Mouse (Mus musculus) liver, embryonic 16.5 days (tissue): ENCODE results near the gene Dst. TPM values are rescaled to one million over a fixed set of nuclear protein-coding genes. Genes with fewer than 3 reads are reported as not detected.

Experiments used
- ATAC-seq: fragments of 200-750 bp; cut with Nextera tagmentation; 2 replicates; pipeline ENCODE4 v1.8.0; 2017; ENCODE audit warnings: low read depth, mild to moderate bottlenecking, moderate number of reproducible peaks, moderate library complexity
- H3K27ac ChIP-seq: fragments of 300-500 bp; sonication (generic); 2 replicates; pipeline ENCODE4 v1.5.1; 2014; ENCODE audit warnings: mild to moderate bottlenecking, low read length
- H3K27me3 ChIP-seq: fragments of 300-500 bp; sonication (generic); 2 replicates; pipeline ENCODE4 v1.6.1; 2014; ENCODE audit warnings: low read depth, low read length, mixed read lengths; ENCODE audit not compliant: control insufficient read depth, insufficient read depth
- H3K36me3 ChIP-seq: fragments of 300-500 bp; sonication (generic); 2 replicates; pipeline ENCODE4 v1.6.1; 2014; ENCODE audit warnings: mild to moderate bottlenecking; ENCODE audit not compliant: control insufficient read depth, insufficient read depth
- H3K4me1 ChIP-seq: fragments of 300-500 bp; sonication (generic); 2 replicates; pipeline ENCODE4 v1.6.1; 2014; ENCODE audit warnings: low read depth, low read length, mixed read lengths; ENCODE audit not compliant: control insufficient read depth
- H3K4me2 ChIP-seq: fragments of 300-500 bp; sonication (generic); 2 replicates; pipeline ENCODE4 v1.6.1; 2014; ENCODE audit warnings: low read depth, low read length, mixed read lengths
- H3K4me3 ChIP-seq: fragments of 300-500 bp; sonication (generic); 2 replicates; pipeline ENCODE4 v1.5.1; 2014; ENCODE audit warnings: low read depth, mild to moderate bottlenecking, low read length
- H3K9ac ChIP-seq: fragments of 300-500 bp; sonication (generic); 2 replicates; pipeline ENCODE4 v1.6.1; 2014; ENCODE audit warnings: low read depth, low read length
- H3K9me3 ChIP-seq: fragments of 300-500 bp; sonication (generic); replicated peaks from 2 replicates; pipeline ENCODE4 v1.6.1; 2016; ENCODE audit warnings: low read length; ENCODE audit not compliant: control insufficient read depth
- WGBS: fragments of 180-500 bp; shearing (Covaris S2); extraction: QIAGEN DNeasy Blood & Tissue Kit; methylation state at CpG from one replicate; pipeline ENCODE4 v1.1.7; 2014; ENCODE audit not compliant: insufficient replicate concordance; 5-methylcytosine and 5-hydroxymethylcytosine counted together
- polyA plus RNA-seq: library from polyadenylated mRNA; unstranded; fragments of >200 nt; fragmentation: Nextera tagmentation; extraction: Ambion mirVana; gene quantifications from 2 replicates; pipeline ENCODE4 v1.2.1, GENCODE M21; 2015

Dst gene
- polyA plus RNA-seq, 1 experiment from 2014 or later = 8.0 TPM

DNA sequence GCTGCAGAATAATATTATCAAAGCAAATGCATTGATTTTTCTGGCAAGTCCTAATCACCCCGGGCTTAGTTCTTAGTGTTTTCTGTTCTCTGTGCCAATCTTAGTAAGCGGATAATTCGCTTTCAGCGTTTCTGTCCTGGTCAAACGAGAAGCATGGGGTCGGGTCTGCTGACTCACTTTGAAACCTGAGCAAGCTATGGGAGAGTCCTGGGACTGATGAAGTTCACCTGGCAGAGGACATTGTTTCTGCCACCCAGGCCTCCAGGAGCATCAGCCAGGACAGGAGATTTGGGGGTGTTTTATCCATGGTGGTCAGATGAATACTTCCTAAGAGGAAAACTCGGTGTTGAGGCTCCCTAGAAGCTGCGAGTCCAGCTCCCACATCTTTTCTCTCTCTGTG, 3.6 kb downstream of the Dst start:
- no peaks in the 10 kb centered on the region for H3K9me3 ChIP-seq
- H3K36me3 ChIP-seq = no peaks in the 10 kb centered on the region
- no peak overlapping the region for H3K4me2 ChIP-seq
- H3K27me3 ChIP-seq = peaks cover 32% of the 10 kb centered on the region
- H3K4me3 ChIP-seq = no peak overlapping the region
- H3K9ac ChIP-seq = no peak overlapping the region
- no peak overlapping the region for H3K27ac ChIP-seq
- WGBS = 58% methylated on average over 8 of the region's 8 CpGs
- H3K4me1 ChIP-seq = peaks cover 4% of the 10 kb centered on the region; the same call in 1 of the 2 replicates
- no peak for ATAC-seq

DNA sequence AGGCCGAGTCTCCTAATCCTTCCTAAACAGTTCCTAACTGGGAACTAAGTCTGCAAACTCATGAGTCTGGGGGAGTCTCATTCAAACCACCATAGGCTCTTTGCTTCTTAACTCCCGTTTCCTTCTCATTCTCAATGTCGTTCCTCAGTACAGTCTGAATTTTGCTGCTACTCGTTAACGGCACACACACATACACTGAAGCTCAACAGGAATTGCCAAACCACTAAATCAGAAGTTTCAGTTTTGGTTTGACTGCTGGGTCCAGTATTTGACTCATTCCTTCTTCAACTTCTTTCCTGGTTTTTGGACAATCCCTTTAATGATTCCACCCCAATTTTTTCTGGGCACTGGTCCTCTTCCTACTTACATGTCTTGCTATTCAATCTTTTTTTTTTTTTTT, 8.5 kb downstream of the Dst start:
- no peak for ATAC-seq
- H3K36me3 ChIP-seq = no peaks in the 10 kb centered on the region
- no peak overlapping the region for H3K4me2 ChIP-seq
- H3K9ac ChIP-seq = no peak overlapping the region
- no peak overlapping the region for H3K27ac ChIP-seq
- H3K4me3 ChIP-seq = no peak overlapping the region
- no peaks in the 10 kb centered on the region for H3K27me3 ChIP-seq
- WGBS = 59% methylated on average over 5 of the region's 5 CpGs
- no peaks in the 10 kb centered on the region for H3K9me3 ChIP-seq
- H3K4me1 ChIP-seq = no peaks in the 10 kb centered on the region

GRCm38 (mm10) chr1:33922975-33923374, 14.9 kb downstream of the Dst start:
- no peak for ATAC-seq
- WGBS = 56% methylated on average over 7 of the region's 7 CpGs
- no peak overlapping the region for H3K27ac ChIP-seq
- H3K9me3 ChIP-seq = no peaks in the 10 kb centered on the region
- no peak overlapping the region for H3K4me2 ChIP-seq
- no peaks in the 10 kb centered on the region for H3K27me3 ChIP-seq
- H3K4me1 ChIP-seq = no peaks in the 10 kb centered on the region; the same call in 1 of the 2 replicates
- H3K4me3 ChIP-seq = no peak overlapping the region
- H3K9ac ChIP-seq = no peak overlapping the region
- no peaks in the 10 kb centered on the region for H3K36me3 ChIP-seq

DNA sequence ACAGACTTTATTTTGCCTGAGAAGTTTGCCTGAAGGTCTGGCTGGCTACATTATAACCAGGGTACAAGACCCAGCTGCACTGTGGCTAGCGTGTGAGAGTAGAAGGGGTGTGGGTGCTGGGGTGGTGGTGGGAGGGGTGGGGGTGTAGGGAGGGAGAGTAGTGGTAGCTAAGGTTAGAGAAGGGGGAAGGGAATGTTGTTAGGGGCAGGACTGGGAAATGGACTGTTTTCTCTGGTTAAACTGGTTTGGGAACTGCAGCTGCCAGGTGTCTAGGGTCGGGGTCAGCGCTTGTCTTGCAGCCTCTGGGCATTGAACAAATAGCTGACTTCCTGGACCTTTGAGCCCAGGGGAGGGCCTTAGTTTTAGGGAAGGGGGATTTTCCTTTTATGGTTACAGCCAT, 17.3 kb downstream of the Dst start:
- H3K36me3 ChIP-seq = no peaks in the 10 kb centered on the region
- 41% methylated on average over 3 of the region's 3 CpGs for WGBS
- H3K27ac ChIP-seq = no peak overlapping the region
- no peak overlapping the region for H3K4me3 ChIP-seq
- no peaks in the 10 kb centered on the region for H3K27me3 ChIP-seq
- H3K4me1 ChIP-seq = no peaks in the 10 kb centered on the region; the same call in 1 of the 2 replicates
- no peak overlapping the region for H3K4me2 ChIP-seq
- H3K9ac ChIP-seq = no peak overlapping the region
- peak; percentile 80 for ATAC-seq
- H3K9me3 ChIP-seq = no peaks in the 10 kb centered on the region

GRCm38 (mm10) chr1:33927466-33927865, 19.4 kb downstream of the Dst start:
- no peaks in the 10 kb centered on the region for H3K27me3 ChIP-seq
- no peak overlapping the region for H3K27ac ChIP-seq
- no peak overlapping the region for H3K4me2 ChIP-seq
- H3K4me1 ChIP-seq = no peaks in the 10 kb centered on the region; the same call in 1 of the 2 replicates
- H3K36me3 ChIP-seq = no peaks in the 10 kb centered on the region
- no peak overlapping the region for H3K9ac ChIP-seq
- H3K4me3 ChIP-seq = no peak overlapping the region
- ATAC-seq = no peak
- WGBS = 62% methylated on average over 7 of the region's 7 CpGs
- no peaks in the 10 kb centered on the region for H3K9me3 ChIP-seq

DNA sequence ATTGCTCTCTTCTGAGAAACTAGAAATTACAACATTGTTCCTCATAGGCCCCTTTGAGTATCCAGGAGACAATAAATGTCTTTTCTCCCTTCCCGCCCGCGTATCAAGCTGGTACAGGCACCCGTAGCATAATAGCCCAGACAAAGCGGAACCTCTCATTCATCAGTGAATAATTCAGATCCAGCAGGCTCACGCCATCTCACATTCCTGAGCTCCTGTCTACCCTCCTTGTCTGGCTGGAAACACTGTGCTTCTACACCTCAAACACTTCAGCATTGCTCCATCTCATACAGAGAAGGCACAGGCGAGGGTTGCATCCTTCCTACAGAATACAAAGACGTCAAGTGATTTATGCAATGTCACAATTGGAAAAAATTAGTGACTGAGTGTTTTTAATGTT, 23.8 kb downstream of the Dst start:
- ATAC-seq = no peak
- Histone ChIP-seq H3K27ac (no peak overlapping the region), H3K36me3 (no peaks in the 10 kb centered on the region), H3K9ac (no peak overlapping the region), H3K4me2 (no peak overlapping the region), H3K4me3 (no peak overlapping the region), H3K27me3 (no peaks in the 10 kb centered on the region), H3K9me3 (no peaks in the 10 kb centered on the region), H3K4me1 (no peaks in the 10 kb centered on the region)
- WGBS = 76% methylated on average over 8 of the region's 8 CpGs

DNA sequence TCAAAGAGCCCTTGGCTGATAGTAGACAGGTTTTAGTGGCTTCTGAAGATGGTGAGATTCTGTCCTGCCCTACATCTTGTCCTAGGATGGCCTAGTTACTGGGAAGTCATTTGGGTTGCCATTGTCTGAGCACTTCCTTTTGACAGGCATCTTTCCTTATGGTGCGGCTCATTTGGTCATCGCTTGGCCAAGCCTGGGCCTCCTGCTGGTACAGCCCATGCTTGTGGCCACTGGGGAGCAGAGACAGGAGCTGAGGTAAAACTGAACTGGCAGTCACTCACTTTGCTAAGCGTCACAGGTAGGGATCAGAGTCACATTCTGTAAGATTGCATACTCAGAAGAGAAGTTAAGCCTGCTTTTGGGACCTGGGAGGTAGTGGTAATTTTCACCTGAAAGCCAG, 24.2 kb downstream of the Dst start:
- no peaks in the 10 kb centered on the region for H3K36me3 ChIP-seq
- WGBS = 68% methylated on average over 3 of the region's 3 CpGs
- no peak overlapping the region for H3K4me3 ChIP-seq
- H3K4me2 ChIP-seq = no peak overlapping the region
- H3K27ac ChIP-seq = no peak overlapping the region
- no peaks in the 10 kb centered on the region for H3K27me3 ChIP-seq
- H3K4me1 ChIP-seq = no peaks in the 10 kb centered on the region
- no peaks in the 10 kb centered on the region for H3K9me3 ChIP-seq
- ATAC-seq = no peak
- no peak overlapping the region for H3K9ac ChIP-seq

DNA sequence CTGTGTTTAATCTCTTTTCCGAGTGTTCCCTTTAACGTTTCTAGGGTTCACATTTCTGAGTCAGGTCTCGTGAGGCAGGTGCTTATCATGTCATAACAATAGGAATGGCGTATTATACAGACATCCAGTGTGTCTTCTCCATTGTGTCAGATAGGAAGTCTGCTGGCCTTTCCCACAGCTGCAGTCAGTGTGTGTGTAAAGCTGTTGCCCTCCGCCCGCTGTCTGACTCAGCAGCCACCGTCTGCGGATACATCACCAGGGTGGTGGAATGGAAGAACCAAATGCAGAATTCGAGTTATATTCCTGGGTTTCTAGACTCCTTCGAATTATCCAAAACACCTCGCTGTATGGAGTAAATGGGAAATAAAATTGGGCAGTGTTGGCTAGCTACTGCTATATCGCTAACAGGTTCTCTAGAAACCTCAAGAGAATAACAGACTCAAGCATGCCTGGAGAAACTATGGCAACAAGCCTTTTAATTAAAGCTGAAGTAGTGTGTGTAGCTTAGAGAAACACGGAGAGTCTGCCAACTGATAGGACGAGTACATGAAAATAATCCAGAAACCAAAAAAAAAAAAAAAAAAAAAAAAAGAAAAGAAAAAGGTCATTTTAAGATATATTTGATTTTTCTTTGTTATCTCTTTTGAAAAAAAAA, 24.9 kb downstream of the Dst start:
- Histone ChIP-seq H3K9ac (no peak overlapping the region), H3K36me3 (no peaks in the 10 kb centered on the region), H3K9me3 (no peaks in the 10 kb centered on the region), H3K4me1 (no peaks in the 10 kb centered on the region), H3K27ac (no peak overlapping the region), H3K4me3 (no peak overlapping the region), H3K4me2 (no peak overlapping the region), H3K27me3 (no peaks in the 10 kb centered on the region)
- WGBS = 63% methylated on average over 14 of the region's 14 CpGs
- no peak for ATAC-seq

DNA sequence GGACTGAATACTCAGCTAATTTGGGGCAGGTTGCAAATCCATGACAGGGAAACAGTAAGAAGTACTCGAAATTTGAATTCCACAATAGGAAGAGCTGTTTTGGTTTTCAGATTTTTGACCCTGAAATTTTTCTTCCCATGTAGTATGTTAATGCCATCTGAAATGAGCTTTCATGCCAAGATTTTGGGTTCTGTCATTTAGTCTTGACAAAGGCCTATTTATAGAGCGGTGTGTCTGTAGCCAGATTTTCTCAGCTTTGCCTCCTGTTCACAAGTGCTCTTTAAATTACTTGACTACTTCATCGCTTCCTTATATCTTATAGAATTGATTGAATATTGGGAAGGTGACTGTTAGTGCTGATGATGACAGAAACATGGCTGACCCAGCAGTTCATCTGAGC, 27.9 kb downstream of the Dst start:
- no peak overlapping the region for H3K9ac ChIP-seq
- H3K36me3 ChIP-seq = no peaks in the 10 kb centered on the region
- H3K27me3 ChIP-seq = no peaks in the 10 kb centered on the region
- no peaks in the 10 kb centered on the region for H3K9me3 ChIP-seq
- WGBS = 61% methylated on average over 3 of the region's 3 CpGs
- H3K4me2 ChIP-seq = no peak overlapping the region
- no peak overlapping the region for H3K27ac ChIP-seq
- no peak for ATAC-seq
- no peak overlapping the region for H3K4me3 ChIP-seq
- no peaks in the 10 kb centered on the region for H3K4me1 ChIP-seq
